Mouse (Mus musculus): ENCODE data around the gene Pop7. TPM values are rescaled to one million over a fixed set of nuclear protein-coding genes. Genes with fewer than 3 reads are reported as not detected.

Gene Pop7
- polyA plus RNA-seq, 1 experiment from 2014 or later = 54.0 TPM

DNA sequence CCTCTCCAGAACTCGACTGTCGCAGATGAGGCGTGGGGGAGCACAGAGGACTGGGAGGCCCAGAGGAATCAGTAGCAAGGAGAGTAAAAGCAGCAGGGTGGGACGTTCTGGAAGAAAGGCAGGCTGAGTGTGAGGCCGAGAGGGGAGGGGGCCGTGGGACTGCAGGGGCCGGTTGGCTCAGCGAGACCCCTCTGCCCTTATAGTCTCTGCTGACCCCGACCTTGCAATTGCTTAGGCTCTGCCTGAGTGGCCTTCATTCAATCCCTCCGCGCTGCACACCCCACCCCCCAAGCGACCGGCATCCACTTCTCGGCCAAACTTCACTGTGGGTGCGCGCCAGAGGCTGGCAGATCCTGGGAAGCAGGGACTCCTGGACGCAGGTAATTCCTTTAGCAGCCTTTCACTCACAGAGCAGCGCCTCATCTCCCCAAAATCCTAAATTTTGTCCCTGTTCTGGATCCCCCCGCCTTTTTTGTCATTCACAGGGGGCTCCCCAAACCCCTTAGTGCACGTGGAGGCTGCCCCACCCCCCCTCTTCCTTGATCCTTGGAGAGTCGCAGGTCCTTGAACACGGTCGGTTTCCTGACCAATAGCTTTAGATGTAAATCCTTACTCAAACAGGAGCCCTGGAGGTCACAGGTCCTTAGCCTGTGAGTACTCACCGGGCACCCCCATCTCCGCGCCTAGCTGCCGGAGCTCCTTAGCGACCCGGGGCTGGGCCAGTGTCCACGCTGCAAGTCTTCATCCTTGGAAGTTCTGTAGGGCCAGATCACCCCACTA is 17.1 kb downstream of the Pop7 start:
- Histone ChIP-seq H3K27me3 (peaks cover 21% of the 10 kb centered on the region; the same call in 1 of the 2 replicates), H3K9ac (peak overlapping the region; percentile 36; the same call in 1 of the 2 replicates), H3K4me2 (replicated peaks) (peak overlapping the region; percentile 67), H3K27ac (no peak overlapping the region), H3K4me1 (peaks cover 15% of the 10 kb centered on the region; the same call in 1 of the 2 replicates), H3K9me3 (no peaks in the 10 kb centered on the region), H3K36me3 (no peaks in the 10 kb centered on the region), H3K4me3 (peak overlapping the region; percentile 32)
- no peak for ATAC-seq (ENCODE audit: insufficient number of reproducible peaks, insufficient read depth, low FRiP score, low TSS enrichment)
- WGBS = 7% methylated on average over 30 of the region's 30 CpGs

DNA sequence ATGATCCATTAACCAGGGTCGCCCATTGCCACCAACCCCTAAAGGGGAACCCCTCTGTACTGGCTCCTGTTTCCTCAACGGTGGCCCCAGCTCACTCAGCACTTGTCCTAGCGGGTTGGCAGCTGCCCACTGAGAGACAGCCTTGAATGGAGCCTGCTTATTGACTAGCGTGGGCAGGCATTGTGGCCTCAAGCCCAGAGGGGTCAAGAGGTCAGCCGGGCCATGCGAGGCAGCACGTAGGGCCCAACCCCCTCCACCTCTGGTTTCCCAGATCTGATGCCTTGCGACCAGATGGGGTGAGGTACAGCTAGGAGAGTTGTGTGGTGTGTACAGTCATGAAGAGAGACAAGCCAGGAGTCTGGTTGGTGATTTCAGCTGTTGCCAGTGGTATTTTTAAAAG is 20.4 kb downstream of the Pop7 start:
- H3K4me2 ChIP-seq (replicated peaks) = no peak overlapping the region
- 21% methylated on average over 8 of the region's 8 CpGs for WGBS
- no peak for ATAC-seq (ENCODE audit: insufficient number of reproducible peaks, insufficient read depth, low FRiP score, low TSS enrichment)

DNA sequence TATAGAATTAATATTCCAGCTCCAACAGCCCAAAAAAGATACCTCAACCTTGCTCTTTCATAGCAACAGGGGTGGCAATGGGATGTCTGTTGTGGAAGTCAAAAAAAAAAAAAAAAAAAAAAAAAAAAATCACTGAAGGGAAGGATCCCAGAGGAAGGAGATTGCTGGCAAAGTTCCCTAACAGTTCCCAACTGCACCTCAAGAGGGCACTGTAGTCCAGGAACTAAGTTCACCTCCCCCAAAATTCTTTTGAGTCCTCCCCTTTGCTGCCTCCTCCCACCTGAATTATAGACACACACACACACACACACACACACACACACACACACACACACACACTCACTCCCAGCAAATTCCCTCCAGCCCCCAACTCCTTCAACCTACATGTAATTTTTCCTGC is 21.2 kb downstream of the Pop7 start:
- no peaks in the 10 kb centered on the region for H3K9me3 ChIP-seq
- H3K4me3 ChIP-seq = no peak overlapping the region
- H3K27me3 ChIP-seq = peaks cover 13% of the 10 kb centered on the region; the same call in 1 of the 2 replicates
- H3K36me3 ChIP-seq = no peaks in the 10 kb centered on the region
- no peak overlapping the region for H3K9ac ChIP-seq
- no peak overlapping the region for H3K4me2 ChIP-seq (replicated peaks)
- no peak for ATAC-seq (ENCODE audit: insufficient number of reproducible peaks, insufficient read depth, low FRiP score, low TSS enrichment)
- peaks cover 11% of the 10 kb centered on the region; the same call in 1 of the 2 replicates for H3K4me1 ChIP-seq
- H3K27ac ChIP-seq = no peak overlapping the region

More for the DNA sequence above, 20.4 kb downstream of the Pop7 start:
- H3K9ac ChIP-seq = no peak overlapping the region
- no peaks in the 10 kb centered on the region for H3K36me3 ChIP-seq
- no peaks in the 10 kb centered on the region for H3K9me3 ChIP-seq
- no peak overlapping the region for H3K27ac ChIP-seq
- peaks cover 19% of the 10 kb centered on the region; the same call in 1 of the 2 replicates for H3K27me3 ChIP-seq
- peaks cover 15% of the 10 kb centered on the region; the same call in 1 of the 2 replicates for H3K4me1 ChIP-seq
- no peak overlapping the region for H3K4me3 ChIP-seq

DNA sequence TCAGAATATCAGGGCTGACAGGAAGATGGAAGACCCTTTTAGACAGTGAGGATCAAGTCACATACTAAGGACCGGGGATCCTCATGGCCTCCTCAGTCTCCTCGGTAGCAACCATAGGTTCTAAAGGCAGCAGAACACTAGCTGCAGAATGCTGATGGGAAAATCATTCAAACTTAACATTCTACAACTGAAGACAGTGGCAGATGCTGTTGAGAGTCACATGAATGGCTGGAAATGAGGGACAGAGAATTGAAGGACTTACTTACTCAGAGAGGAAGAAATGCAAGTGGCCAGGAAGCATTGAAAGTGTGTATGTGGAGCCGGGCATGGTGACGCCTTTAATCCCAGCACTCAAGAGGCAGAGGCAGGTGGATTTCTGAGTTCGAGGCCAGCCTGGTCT is 25.4 kb downstream of the Pop7 start, which contains the start of gene Zan:
Gene Zan (minus strand): TSS at position 101 of the 400 bp plus-strand sequence.
- WGBS = 82% methylated on average over 5 of the region's 5 CpGs
- Histone ChIP-seq H3K4me2 (replicated peaks) (no peak within 1 kb of the TSS), H3K27me3 (no peaks in the 10 kb centered on the region), H3K27ac (no peak within 1 kb of the TSS), H3K9ac (no peak within 1 kb of the TSS), H3K9me3 (no peaks in the 10 kb centered on the region), H3K36me3 (no peaks in the 10 kb centered on the region), H3K4me1 (0 out of 2 replicates have a peak, but pooled peaks cover 2% of the 10 kb centered on the region), H3K4me3 (no peak within 1 kb of the TSS)
- no peak for ATAC-seq (ENCODE audit: insufficient number of reproducible peaks, insufficient read depth, low FRiP score, low TSS enrichment)

DNA sequence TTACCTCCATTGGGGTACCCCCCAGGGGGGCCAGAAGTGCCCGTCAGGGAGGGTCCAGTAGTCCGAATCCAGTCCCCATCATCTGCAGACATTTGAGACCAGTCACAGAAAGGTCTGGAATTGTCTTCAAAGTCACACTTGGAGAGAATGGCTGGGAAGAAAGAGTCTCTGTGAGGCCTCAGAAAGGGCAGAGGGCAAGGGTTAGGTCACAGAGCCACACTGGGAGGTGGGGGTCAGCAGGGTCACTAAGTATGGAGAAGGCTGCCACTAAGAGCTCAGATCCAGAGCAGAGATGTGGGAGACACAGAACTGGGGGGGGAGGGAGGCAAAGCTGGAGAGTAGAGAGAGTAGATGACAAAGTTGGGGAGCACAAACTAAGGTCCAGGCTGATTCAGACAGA is 28.0 kb downstream of the Pop7 start:
- H3K4me1 ChIP-seq = no peaks in the 10 kb centered on the region
- H3K4me3 ChIP-seq = no peak overlapping the region
- no peak for ATAC-seq (ENCODE audit: insufficient number of reproducible peaks, insufficient read depth, low FRiP score, low TSS enrichment)
- H3K27ac ChIP-seq = no peak overlapping the region
- no peak overlapping the region for H3K9ac ChIP-seq
- 8% methylated on average over 2 of the region's 2 CpGs for WGBS
- no peaks in the 10 kb centered on the region for H3K36me3 ChIP-seq
- H3K9me3 ChIP-seq = no peaks in the 10 kb centered on the region
- no peaks in the 10 kb centered on the region for H3K27me3 ChIP-seq
- no peak overlapping the region for H3K4me2 ChIP-seq (replicated peaks)

DNA sequence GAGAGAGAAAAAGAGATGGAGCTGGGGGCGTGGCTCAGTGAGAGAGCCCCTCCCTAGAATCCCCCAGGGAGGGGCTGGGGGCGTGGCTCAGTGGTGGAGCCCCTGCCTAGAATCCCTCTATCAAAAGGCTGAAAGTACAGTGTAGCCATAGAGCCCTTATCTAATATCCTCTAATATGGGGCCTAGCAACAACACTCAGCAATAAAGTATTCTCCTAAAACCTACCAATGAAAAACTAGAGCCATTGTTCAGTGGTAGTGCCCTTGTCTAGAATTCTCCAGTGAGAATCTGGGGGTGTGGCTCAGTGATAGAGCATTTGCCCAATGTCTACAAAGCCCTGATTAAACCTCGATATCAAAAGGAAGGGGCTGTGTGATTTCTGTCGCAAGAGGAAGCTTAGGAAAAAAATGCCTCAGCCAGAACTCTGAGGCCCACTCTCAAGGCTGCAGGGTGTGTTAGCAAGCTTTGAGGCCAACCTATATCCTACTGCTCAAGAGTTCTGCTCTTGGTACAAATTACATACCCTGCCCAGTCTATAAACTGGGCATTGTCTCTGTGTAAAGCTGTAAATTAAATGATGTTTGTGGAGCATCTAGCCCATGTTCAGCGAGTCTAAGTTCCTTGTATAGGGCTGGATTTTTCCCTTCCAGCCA is 29.9 kb downstream of the Pop7 start:
- H3K27me3 ChIP-seq = no peaks in the 10 kb centered on the region
- no peaks in the 10 kb centered on the region for H3K9me3 ChIP-seq
- no peak overlapping the region for H3K4me3 ChIP-seq
- H3K9ac ChIP-seq = no peak overlapping the region
- WGBS = 72% methylated on average over 5 of the region's 5 CpGs
- no peaks in the 10 kb centered on the region for H3K4me1 ChIP-seq
- no peak overlapping the region for H3K27ac ChIP-seq
- no peaks in the 10 kb centered on the region for H3K36me3 ChIP-seq
- H3K4me2 ChIP-seq (replicated peaks) = no peak overlapping the region
- ATAC-seq (ENCODE audit: insufficient number of reproducible peaks, insufficient read depth, low FRiP score, low TSS enrichment) = no peak

DNA sequence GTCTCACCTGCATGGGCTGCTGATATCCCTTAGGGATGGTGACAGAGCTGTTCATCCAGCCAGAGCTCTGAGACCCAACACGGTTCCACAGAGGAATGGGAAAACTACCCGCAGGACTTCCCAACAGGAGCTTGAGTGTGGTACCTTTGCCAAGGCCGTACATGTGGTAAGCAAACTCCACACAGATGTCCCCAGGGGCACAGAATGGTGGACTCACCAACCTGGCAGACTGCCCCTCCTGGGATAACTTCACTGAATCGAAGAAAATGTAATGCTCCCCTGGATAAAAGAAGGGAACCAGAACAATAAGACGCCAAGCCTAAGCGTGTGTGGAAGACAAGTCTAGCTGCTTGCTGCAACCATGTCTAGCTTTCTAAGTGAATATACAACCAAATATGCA is 35.4 kb downstream of the Pop7 start:
- Histone ChIP-seq H3K4me2 (replicated peaks) (no peak overlapping the region), H3K9me3 (no peaks in the 10 kb centered on the region), H3K9ac (no peak overlapping the region), H3K4me3 (no peak overlapping the region), H3K27ac (no peak overlapping the region), H3K27me3 (0 out of 2 replicates have a peak, but pooled peaks cover 3% of the 10 kb centered on the region), H3K36me3 (no peaks in the 10 kb centered on the region), H3K4me1 (no peaks in the 10 kb centered on the region)
- ATAC-seq (ENCODE audit: insufficient number of reproducible peaks, insufficient read depth, low FRiP score, low TSS enrichment) = no peak
- WGBS = 89% methylated on average over 6 of the region's 6 CpGs

DNA sequence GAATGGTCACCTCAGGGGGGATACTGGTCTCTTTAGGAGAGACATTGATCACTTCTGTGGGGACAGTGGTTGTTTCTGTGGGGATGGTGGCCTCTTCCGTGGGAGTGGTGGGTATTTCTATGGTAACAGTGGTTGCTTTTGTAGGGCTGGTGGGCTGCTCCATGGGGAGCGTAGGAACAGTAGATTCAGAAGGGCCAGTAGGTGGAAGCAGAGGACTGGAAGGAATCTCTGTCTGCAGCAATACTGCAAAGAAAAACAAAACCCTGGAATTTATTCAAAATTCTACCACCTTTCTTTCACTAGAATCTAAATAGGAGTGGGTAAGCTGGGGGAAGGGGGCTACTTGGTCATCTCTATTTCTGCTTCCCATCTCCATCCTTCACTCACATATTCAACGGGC is 37.3 kb downstream of the Pop7 start:
- no peak for ATAC-seq (ENCODE audit: insufficient number of reproducible peaks, insufficient read depth, low FRiP score, low TSS enrichment)
- Histone ChIP-seq H3K9ac (no peak overlapping the region), H3K4me2 (replicated peaks) (no peak overlapping the region), H3K4me3 (no peak overlapping the region), H3K9me3 (no peaks in the 10 kb centered on the region), H3K36me3 (no peaks in the 10 kb centered on the region), H3K27me3 (0 out of 2 replicates have a peak, but pooled peaks cover 3% of the 10 kb centered on the region), H3K4me1 (no peaks in the 10 kb centered on the region), H3K27ac (no peak overlapping the region)
- WGBS = 46% methylated on average over 3 of the region's 3 CpGs

DNA sequence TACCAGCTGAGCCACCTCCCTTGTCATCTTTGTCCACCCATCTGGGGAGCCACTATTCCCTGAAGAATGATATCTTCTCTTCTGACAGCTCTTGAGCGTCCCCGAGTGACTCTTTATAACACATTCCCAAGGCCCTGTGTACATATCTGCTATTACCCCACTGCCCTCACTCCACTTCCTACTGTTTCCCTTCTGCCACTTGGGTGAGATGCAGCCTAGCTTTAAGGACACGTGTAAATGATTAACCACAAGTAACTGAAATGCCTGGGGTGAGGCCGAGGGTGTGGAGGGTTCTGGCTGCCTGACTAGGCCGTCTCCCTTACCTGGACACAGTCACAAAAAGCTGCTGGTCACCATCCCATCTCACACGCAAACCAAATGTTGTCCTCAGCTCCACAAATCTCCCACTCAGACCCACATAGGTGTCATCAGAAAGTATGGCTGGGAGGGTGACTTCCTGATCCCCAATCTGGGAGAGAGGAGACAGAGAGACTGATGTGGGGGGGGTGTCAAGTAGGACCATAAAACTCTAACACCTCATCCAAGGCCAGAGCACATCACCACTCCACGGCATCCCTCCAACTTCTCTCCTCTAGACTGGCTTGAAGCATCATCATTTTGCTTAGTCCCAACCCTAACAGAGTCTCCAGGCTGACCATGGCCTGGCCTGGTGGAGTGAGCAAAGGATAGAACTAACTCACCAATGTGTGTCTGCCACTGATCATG is 46.3 kb downstream of the Pop7 start:
- Histone ChIP-seq H3K27ac (no peak overlapping the region), H3K4me3 (no peak overlapping the region), H3K9me3 (no peaks in the 10 kb centered on the region), H3K4me1 (no peaks in the 10 kb centered on the region), H3K36me3 (no peaks in the 10 kb centered on the region), H3K4me2 (replicated peaks) (no peak overlapping the region), H3K27me3 (no peaks in the 10 kb centered on the region), H3K9ac (no peak overlapping the region)
- no peak for ATAC-seq (ENCODE audit: insufficient number of reproducible peaks, insufficient read depth, low FRiP score, low TSS enrichment)
- WGBS = 58% methylated on average over 7 of the region's 7 CpGs

DNA sequence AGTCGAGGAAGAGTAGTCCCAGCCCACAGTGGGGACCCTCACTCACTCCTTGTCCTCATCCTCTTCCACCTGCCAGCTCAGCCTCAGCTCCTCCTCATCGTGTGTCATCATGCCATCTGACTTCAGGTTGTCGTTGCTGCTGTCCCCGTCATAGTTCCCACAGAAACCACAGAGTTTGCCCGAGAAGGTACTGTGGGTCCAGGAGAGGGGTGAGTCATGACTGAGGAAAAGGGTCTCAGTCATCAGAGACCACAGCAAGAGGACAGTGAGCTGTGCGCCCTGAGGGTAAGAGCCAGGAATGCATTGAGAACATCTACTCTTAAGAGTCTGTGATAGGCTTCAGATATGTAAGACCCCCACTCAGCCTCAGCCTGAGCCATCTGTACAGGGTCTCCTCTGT is 47.1 kb downstream of the Pop7 start:
- no peak overlapping the region for H3K4me3 ChIP-seq
- H3K4me2 ChIP-seq (replicated peaks) = no peak overlapping the region
- 81% methylated on average over 6 of the region's 6 CpGs for WGBS
- no peaks in the 10 kb centered on the region for H3K4me1 ChIP-seq
- H3K27ac ChIP-seq = no peak overlapping the region
- no peaks in the 10 kb centered on the region for H3K9me3 ChIP-seq
- H3K27me3 ChIP-seq = no peaks in the 10 kb centered on the region
- no peak for ATAC-seq (ENCODE audit: insufficient number of reproducible peaks, insufficient read depth, low FRiP score, low TSS enrichment)
- no peak overlapping the region for H3K9ac ChIP-seq
- no peaks in the 10 kb centered on the region for H3K36me3 ChIP-seq

All from embryonic facial prominence, embryonic 12.5 days (tissue).